Mouse (Mus musculus) CD4-positive, CD25-positive, alpha-beta regulatory T cell (primary cell): ENCODE data around the gene Siah3. TPM values are rescaled to one million over a fixed set of nuclear protein-coding genes. Genes with fewer than 3 reads are reported as not detected.

Experiments
- polyA plus RNA-seq: library from polyadenylated mRNA; unstranded; fragments of 100-300 nt; shearing (Covaris generic); gene quantifications from one replicate; pipeline ENCODE4 v1.2.1, GENCODE M21; 2017

The Siah3 gene
- polyA plus RNA-seq = 0.77 TPM

GRCm38 (mm10) chr14:75455743-75456421 lies at the start of gene Siah3:
Gene Siah3, plus strand, starts transcription at chr14:75455982.

Other genes starting within 250 kb of the Siah3 start
- not detected for gene Cpb2, start 213.7 kb upstream of the Siah3 start, polyA plus RNA-seq
- 37.5 TPM for gene Zc3h13, start 171.6 kb upstream of the Siah3 start, polyA plus RNA-seq
- not detected for gene Spert, start 137.1 kb downstream of the Siah3 start, polyA plus RNA-seq
- not detected for gene Erich6b, start 186.3 kb downstream of the Siah3 start, polyA plus RNA-seq